Mouse (Mus musculus) E14TG2a.4 (cell line): Measurements from ENCODE around the gene Fam98a.

Experiments
- CTCF ChIP-seq: conservative IDR thresholded peaks from 2 replicates; pipeline ENCODE4 v1.5.1; 2014; ENCODE audit warnings: low read length
- NANOG ChIP-seq: IDR thresholded peaks from 2 replicates; pipeline ENCODE4 v1.6.1; 2014; ENCODE audit warnings: borderline replicate concordance, low read length, mixed read lengths
- POU5F1 ChIP-seq: IDR thresholded peaks from 2 replicates; pipeline ENCODE4 v1.6.1; 2014; ENCODE audit warnings: low read length, borderline replicate concordance

DNA sequence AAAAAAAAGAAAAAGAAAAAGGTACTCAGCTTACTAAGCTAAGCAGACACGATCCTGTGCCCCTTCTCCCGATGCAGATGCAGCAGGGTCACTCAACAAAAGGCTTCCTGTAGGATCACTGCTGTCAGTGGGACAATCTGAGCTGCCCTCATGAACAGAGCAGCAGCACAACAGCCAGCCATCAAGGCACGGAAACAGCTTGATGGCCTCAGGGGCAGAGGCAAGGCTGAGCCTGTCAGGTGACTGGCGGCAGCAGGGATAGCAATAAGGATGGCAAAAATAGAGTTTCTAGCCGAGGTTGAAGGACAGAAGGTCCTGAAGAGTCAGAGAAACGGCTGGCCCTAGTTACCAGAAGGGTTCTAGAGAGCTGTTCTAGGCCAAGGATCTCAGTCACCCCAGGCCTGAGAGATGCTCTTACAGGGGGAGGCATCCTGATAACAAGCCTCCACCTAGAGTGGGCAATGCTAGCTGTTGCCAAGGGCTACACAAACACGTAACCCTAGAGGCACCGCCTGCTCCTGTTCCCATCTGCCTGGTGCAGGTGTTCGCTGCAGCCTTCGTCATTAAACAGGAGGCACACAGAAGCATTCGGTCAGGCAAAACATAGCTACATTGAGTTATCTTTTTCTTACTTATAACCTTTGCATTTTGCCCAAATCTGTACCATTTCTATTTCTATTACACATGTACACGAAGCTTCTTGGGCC, 17.3 kb downstream of the Fam98a start:
- no peak for TF ChIP-seq CTCF
- TF ChIP-seq POU5F1: no peak
- peak; percentile 31; the same call in 1 of the 2 replicates for TF ChIP-seq NANOG
